Mouse (Mus musculus): ENCODE data around the gene Olfr933.

GRCm38 (mm10) chr9:38972013-38972412, at the start of gene Olfr933:
- TF ChIP-seq POLR2A (IDR thresholded peaks at IDR 0.05; ENCODE audit: low read depth, low read length) (no peak), CTCF (IDR thresholded peaks at IDR 0.05; ENCODE audit: extremely low read depth, insufficient read length, insufficient replicate concordance, low read depth, low read length) (no peak)

All from small intestine, adult 2 months (tissue).